Mouse (Mus musculus): ENCODE data around the gene Galnt7.

DNA sequence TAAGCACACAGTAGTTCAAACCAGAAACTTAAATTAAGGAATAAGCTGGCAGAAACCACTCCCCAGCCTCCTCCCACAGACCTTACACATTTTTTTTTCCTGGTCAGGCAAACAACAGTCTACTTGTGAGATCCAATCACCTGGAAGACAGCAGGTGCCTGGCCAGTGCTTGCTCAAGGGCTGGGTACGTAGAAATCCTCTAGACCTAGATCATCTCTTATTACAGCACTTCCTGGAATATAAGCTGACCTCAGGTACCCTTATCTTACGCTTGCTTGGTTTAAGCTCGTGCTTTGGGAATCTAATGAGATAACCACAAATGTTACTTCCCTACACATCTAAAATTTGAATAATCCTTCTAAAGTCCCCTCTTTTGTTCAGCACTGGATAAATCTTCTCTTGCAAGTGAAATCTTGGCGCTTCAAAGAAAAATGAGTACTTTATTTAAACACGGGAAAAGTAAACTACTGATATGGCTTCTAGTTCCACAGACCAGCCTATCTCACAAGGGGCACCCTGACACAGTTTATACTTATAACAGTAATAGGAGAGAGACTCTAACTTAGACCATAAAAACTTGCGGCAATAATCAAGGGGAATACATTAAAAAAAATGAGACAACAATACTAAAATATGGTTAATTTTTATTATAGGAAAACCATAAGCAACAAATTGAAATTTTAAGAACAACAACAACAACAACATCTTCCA is 58.5 kb downstream of the Galnt7 start:
- TF ChIP-seq CTCF (IDR thresholded peaks at IDR 0.05; ENCODE audit: control insufficient read depth, insufficient read depth, low read length) (no peak), POLR2A (IDR thresholded peaks at IDR 0.05; ENCODE audit: borderline replicate concordance, control insufficient read depth, low read depth, low read length) (no peak)
